Mouse (Mus musculus) limb, embryonic 11.5 days (tissue): Measurements from ENCODE around the gene Gm7735. TPM values are rescaled to one million over a fixed set of nuclear protein-coding genes. Genes with fewer than 3 reads are reported as not detected.

Experiments used
- polyA plus RNA-seq: library from polyadenylated mRNA; unstranded; fragments of >200 nt; fragmentation: Nextera tagmentation; extraction: Ambion mirVana; gene quantifications from 2 replicates; pipeline ENCODE4 v1.2.1, GENCODE M21; 2014

The Gm7735 gene
- polyA plus RNA-seq, 1 experiment from 2014 or later: not detected

Other genes starting within 250 kb of the Gm7735 start
- not detected in 2 replicates for gene Krtap19-9b, start 237.2 kb upstream of the Gm7735 start, polyA plus RNA-seq
- not detected in 2 replicates for gene Krtap16-3, start 206.6 kb upstream of the Gm7735 start, polyA plus RNA-seq
- gene Krtap22-2, start 158.7 kb upstream of the Gm7735 start, polyA plus RNA-seq: not detected in 2 replicates
- not detected in 2 replicates for gene Gm10229, start 154.2 kb upstream of the Gm7735 start, polyA plus RNA-seq
- not detected in 2 replicates for gene Krtap6-1, start 137.8 kb upstream of the Gm7735 start, polyA plus RNA-seq
- not detected in 2 replicates for gene Gm10228, start 128.0 kb upstream of the Gm7735 start, polyA plus RNA-seq
- gene Krtap6-5, start 121.6 kb upstream of the Gm7735 start, polyA plus RNA-seq: not detected in 2 replicates
- gene 1110025L11Rik, start 105.5 kb upstream of the Gm7735 start, polyA plus RNA-seq: not detected in 2 replicates
- not detected in 2 replicates for gene Krtap6-3, start 85.5 kb upstream of the Gm7735 start, polyA plus RNA-seq
- gene Gm6358, start 28.6 kb upstream of the Gm7735 start, polyA plus RNA-seq: not detected in 2 replicates
- not detected in 2 replicates for gene Gm10061, start 18.4 kb upstream of the Gm7735 start, polyA plus RNA-seq
- gene Gm9789, start 11.5 kb upstream of the Gm7735 start, polyA plus RNA-seq: not detected in 2 replicates
- not detected in 2 replicates for gene 1110057P08Rik, start 5.2 kb downstream of the Gm7735 start, polyA plus RNA-seq
- not detected in 2 replicates for gene Krtap20-2, start 36.4 kb downstream of the Gm7735 start, polyA plus RNA-seq
- not detected in 2 replicates for gene Krtap21-1, start 234.4 kb downstream of the Gm7735 start, polyA plus RNA-seq